Mouse (Mus musculus): ENCODE results near the gene Gm10413. TPM values are rescaled to one million over a fixed set of nuclear protein-coding genes. Genes with fewer than 3 reads are reported as not detected.
"Not testable (repeated sequence)": the region's sequence is repeated elsewhere in the genome, so short reads cannot be mapped to it uniquely, and the experiment has no call there.

The Gm10413 gene
- total RNA-seq (2022), result not detected

GRCm38 (mm10) chr14:3394793-3395192 lies at the start of gene Gm10413:
Gene Gm10413 (plus strand): TSS chr14:3395093.
- DNase-seq (ENCODE audit: low spot score in 2 of 2), result not testable (repeated sequence)

DNA sequence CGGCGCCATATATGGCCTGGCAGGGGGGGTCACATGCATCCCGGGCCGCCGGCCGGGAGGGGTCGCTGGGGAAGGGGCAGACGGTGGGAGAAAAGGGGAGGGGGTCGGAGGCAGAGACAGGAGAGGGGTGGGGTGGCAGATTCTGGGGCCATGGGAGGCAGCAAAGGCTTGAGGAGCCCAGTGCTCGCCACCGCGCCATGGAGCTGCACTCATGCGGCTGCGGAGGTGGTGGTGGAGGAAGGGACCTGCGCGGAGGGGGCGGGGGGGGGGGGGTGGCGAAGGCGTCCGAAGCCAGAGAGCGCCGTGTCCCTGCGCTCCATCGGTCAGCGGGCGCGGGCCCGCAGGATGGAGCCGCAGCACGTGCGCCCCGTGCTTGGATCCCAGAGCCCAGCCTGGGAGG lies 17.4 kb downstream of the Gm10413 start, which contains the start of gene Gm10409:
Gm10409 (plus strand) TSS at position 301 of the 400 bp plus-strand sequence.
- DNase-seq (ENCODE audit: low spot score in 2 of 2), result not testable (repeated sequence)

GRCm38 (mm10) chr14:3427803-3428202 lies 32.9 kb downstream of the Gm10413 start, which contains the start of gene Gm3005:
Gene Gm3005 (plus strand): TSS chr14:3428103.
- not testable (repeated sequence) for DNase-seq (ENCODE audit: low spot score in 2 of 2)

- not testable (repeated sequence) for DNase-seq (ENCODE audit: low spot score in 2 of 2)
These were observed 54.2 kb downstream of the Gm10413 start, which contains the start of gene Gm10408 for GRCm38 (mm10) chr14:3449079-3449478. Gene Gm10408 (plus strand): TSS chr14:3449379.

Other genes with a start within 250 kb of the Gm10413 start
- gene Gm5795, start 206.8 kb upstream of the Gm10413 start, total RNA-seq (2022), result not detected
- gene D830030K20Rik, start 186.6 kb upstream of the Gm10413 start, total RNA-seq (2022), result not detected
- gene Gm2956, start 62.5 kb upstream of the Gm10413 start, total RNA-seq (2022), result under 1 TPM in 1 of 4 experiments, not detected in 3; 0.83 TPM
- under 1 TPM in 1 of 4 experiments, not detected in 3; 0.13 TPM for gene Gm10409, start 17.5 kb downstream of the Gm10413 start, total RNA-seq (2022)
- not detected for gene Gm3005, start 33.0 kb downstream of the Gm10413 start, total RNA-seq (2022)
- not detected for gene Gm10408, start 54.3 kb downstream of the Gm10413 start, total RNA-seq (2022)
- gene Gm3012, start 239.4 kb downstream of the Gm10413 start, total RNA-seq (2022), result not detected

Measured in gastrocnemius, adult 8-10 months (tissue).